Mouse (Mus musculus): ENCODE measurements around the gene Dcps. TPM values are rescaled to one million over a fixed set of nuclear protein-coding genes. Genes with fewer than 3 reads are reported as not detected.
"Not testable (repeated sequence)": the region's sequence is repeated elsewhere in the genome, so short reads cannot be mapped to it uniquely, and the experiment has no call there.

Gene Dcps
- polyA plus RNA-seq, 1 experiment from 2014 or later = 43.4 TPM

DNA sequence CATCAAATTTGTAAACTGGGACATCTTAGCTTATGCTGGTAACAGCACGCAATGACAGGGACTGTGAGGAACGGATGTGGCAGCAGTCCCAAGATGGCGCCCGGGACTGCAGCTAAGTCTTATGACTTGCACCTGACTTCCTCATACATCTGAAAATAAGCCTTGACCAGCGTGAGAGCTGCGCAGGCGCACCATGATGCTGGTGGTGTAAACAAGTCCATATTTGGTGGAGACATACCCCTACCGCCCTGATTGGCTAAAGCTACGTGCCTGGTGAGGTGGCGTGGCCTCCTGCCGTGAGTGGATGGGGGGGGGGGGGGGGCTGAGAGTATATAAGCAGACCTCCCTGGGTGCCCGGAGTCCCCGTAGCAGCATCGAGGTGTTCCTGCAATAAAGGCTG lies 28.6 kb downstream of the Dcps start:
- H3K9ac ChIP-seq (ENCODE audit: low read depth, low read length); H3K4me2 ChIP-seq (ENCODE audit: low read depth, low read length); ATAC-seq (ENCODE audit: low read depth); H3K27me3 ChIP-seq (ENCODE audit: control insufficient read depth, insufficient read depth, low read depth, low read length); H3K36me3 ChIP-seq (ENCODE audit: control insufficient read depth, insufficient read depth); H3K4me3 ChIP-seq (ENCODE audit: low read depth, low read length); H3K9me3 ChIP-seq (replicated peaks; ENCODE audit: control insufficient read depth, low read length); H3K4me1 ChIP-seq (ENCODE audit: control insufficient read depth, low read depth, low read length); H3K27ac ChIP-seq (ENCODE audit: low read length): not testable (repeated sequence)
- 89% methylated on average over 14 of the region's 14 CpGs for WGBS (ENCODE audit: insufficient replicate concordance)

DNA sequence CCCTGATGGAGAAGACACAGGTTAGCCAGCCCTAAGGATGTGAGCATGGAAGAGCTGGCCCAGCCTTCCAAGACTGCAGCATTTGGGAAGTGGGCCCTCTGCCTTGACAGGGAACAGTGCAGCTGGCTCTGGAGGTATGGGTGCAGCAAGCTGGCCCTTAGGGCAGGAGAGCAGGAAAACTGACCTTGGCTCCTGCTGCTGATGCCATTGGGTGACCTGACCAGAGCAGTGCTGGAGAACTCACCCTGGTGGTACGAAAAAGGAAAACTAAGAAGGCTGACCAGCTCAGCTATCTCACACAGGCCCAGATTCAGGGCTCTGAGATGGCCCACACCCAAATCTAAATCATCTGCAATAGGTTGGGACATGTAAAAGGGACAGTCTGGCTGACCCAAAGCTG lies 30.0 kb downstream of the Dcps start:
- Histone ChIP-seq H3K4me2 (ENCODE audit: low read depth, low read length) (no peak overlapping the region), H3K36me3 (ENCODE audit: control insufficient read depth, insufficient read depth) (no peaks in the 10 kb centered on the region), H3K9me3 (replicated peaks; ENCODE audit: control insufficient read depth, low read length) (no peaks in the 10 kb centered on the region), H3K27ac (ENCODE audit: low read length) (no peak overlapping the region), H3K4me3 (ENCODE audit: low read depth, low read length) (no peak overlapping the region), H3K4me1 (ENCODE audit: control insufficient read depth, low read depth, low read length) (peaks cover 3% of the 10 kb centered on the region; the same call in 1 of the 2 replicates), H3K27me3 (ENCODE audit: control insufficient read depth, insufficient read depth, low read depth, low read length) (no peaks in the 10 kb centered on the region), H3K9ac (ENCODE audit: low read depth, low read length) (no peak overlapping the region)
- WGBS (ENCODE audit: insufficient replicate concordance) = 67% methylated on average over 1 of the region's 1 CpGs
- ATAC-seq (ENCODE audit: low read depth) = no peak

DNA sequence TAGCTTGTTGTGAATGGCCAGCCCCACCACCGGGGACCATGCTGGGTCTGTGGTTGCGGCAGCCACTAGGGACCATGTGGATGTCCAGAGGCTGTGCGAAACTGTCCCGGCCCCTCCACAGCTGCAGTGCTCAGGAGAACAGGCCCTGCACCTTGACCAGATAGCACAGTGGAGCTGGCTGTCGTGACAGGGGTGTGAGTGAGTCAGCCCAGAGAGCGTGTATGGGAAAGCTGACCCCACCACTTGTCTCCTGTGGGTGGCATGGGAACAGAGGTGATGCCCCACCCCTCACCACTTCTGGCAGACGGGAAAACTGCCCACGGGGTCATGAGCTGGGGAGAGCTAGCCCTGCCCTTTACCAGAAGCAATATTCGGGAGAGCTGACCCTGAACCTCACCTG lies 30.7 kb downstream of the Dcps start:
- Histone ChIP-seq H3K36me3 (ENCODE audit: control insufficient read depth, insufficient read depth) (no peaks in the 10 kb centered on the region), H3K4me3 (ENCODE audit: low read depth, low read length) (no peak overlapping the region), H3K4me2 (ENCODE audit: low read depth, low read length) (no peak overlapping the region), H3K9me3 (replicated peaks; ENCODE audit: control insufficient read depth, low read length) (no peaks in the 10 kb centered on the region), H3K4me1 (ENCODE audit: control insufficient read depth, low read depth, low read length) (peaks cover 3% of the 10 kb centered on the region; the same call in 1 of the 2 replicates), H3K27ac (ENCODE audit: low read length) (no peak overlapping the region), H3K27me3 (ENCODE audit: control insufficient read depth, insufficient read depth, low read depth, low read length) (no peaks in the 10 kb centered on the region), H3K9ac (ENCODE audit: low read depth, low read length) (no peak overlapping the region)
- WGBS (ENCODE audit: insufficient replicate concordance) = 83% methylated on average over 9 of the region's 9 CpGs
- no peak for ATAC-seq (ENCODE audit: low read depth)

DNA sequence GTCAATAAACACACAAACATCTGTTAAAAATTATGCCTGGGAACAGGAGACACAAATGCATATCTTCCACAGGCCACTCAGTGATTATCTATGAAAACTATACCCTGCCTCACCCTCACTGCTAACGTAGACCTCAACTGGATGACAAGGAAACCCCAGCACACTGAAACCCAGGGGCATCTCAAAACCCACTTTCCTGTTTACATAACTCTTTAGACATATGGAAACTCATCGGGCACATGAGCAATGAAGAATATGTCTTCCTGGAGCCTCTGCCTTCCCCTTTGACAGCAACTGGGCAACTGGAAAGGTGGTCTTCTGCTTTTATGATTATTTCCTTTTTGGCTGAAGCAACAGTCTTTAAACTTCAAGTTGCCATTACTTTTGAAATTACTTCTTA lies 33.6 kb downstream of the Dcps start:
- ATAC-seq (ENCODE audit: low read depth) = no peak
- H3K36me3 ChIP-seq (ENCODE audit: control insufficient read depth, insufficient read depth) = no peaks in the 10 kb centered on the region
- H3K9ac ChIP-seq (ENCODE audit: low read depth, low read length) = no peak overlapping the region
- no peaks in the 10 kb centered on the region for H3K27me3 ChIP-seq (ENCODE audit: control insufficient read depth, insufficient read depth, low read depth, low read length)
- WGBS (ENCODE audit: insufficient replicate concordance) = 26% methylated on average over 2 of the region's 2 CpGs
- H3K4me2 ChIP-seq (ENCODE audit: low read depth, low read length) = no peak overlapping the region
- peaks cover 3% of the 10 kb centered on the region; the same call in 1 of the 2 replicates for H3K4me1 ChIP-seq (ENCODE audit: control insufficient read depth, low read depth, low read length)
- no peak overlapping the region for H3K27ac ChIP-seq (ENCODE audit: low read length)
- H3K4me3 ChIP-seq (ENCODE audit: low read depth, low read length) = no peak overlapping the region
- no peaks in the 10 kb centered on the region for H3K9me3 ChIP-seq (replicated peaks; ENCODE audit: control insufficient read depth, low read length)

DNA sequence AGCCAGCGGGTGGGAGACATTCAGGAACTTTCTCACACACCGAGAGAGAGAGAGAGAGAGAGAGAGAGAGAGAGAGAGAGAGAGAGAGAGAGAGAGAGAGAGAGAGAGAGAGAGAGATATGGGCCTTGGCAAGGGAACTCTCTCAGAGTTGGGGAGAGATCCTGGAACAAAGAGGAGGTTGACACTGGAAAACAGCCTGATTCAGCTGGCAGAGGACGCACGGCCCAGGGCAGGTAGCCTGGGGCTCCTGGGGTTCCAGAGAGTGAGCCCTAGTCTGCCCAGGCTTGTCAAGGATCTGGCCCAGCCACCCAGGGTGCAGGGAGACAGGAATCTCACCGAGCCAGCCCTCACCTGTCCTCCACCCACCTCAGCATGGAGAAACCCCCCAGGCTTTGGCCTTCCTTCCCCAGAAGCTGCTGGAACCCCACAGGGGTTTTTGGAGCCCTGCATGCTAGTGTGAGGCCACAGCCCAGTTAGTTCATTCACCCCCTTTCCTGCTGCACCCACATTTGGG lies 36.6 kb downstream of the Dcps start:
- no peaks in the 10 kb centered on the region for H3K36me3 ChIP-seq (ENCODE audit: control insufficient read depth, insufficient read depth)
- no peak for ATAC-seq (ENCODE audit: low read depth)
- H3K9ac ChIP-seq (ENCODE audit: low read depth, low read length) = no peak overlapping the region
- WGBS (ENCODE audit: insufficient replicate concordance) = 65% methylated on average over 5 of the region's 5 CpGs
- H3K9me3 ChIP-seq (replicated peaks; ENCODE audit: control insufficient read depth, low read length) = no peaks in the 10 kb centered on the region
- H3K27ac ChIP-seq (ENCODE audit: low read length) = no peak overlapping the region
- H3K4me1 ChIP-seq (ENCODE audit: control insufficient read depth, low read depth, low read length) = peaks cover 6% of the 10 kb centered on the region; the same call in 1 of the 2 replicates
- no peak overlapping the region for H3K4me2 ChIP-seq (ENCODE audit: low read depth, low read length)
- H3K27me3 ChIP-seq (ENCODE audit: control insufficient read depth, insufficient read depth, low read depth, low read length) = no peaks in the 10 kb centered on the region
- H3K4me3 ChIP-seq (ENCODE audit: low read depth, low read length) = no peak overlapping the region

DNA sequence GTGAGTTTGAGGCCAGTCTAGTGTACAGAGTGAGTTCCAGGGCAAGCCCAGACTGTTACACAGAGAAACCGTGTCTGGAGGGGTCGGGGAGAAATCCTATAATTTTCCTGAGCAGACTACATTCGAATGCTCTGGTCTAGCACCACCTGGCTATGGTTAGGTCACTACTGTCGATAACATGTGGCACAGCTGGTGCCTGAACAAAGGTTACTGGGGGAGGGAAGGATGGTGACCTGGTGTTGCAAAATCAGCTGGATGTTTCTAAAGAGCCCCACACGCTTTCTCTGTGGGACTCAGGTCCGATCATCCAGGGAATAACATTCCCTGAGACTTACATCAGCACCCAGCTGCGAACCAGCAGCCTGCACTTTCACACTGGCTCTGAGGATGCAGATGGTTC lies 37.8 kb downstream of the Dcps start:
- H3K9ac ChIP-seq (ENCODE audit: low read depth, low read length) = no peak overlapping the region
- H3K27me3 ChIP-seq (ENCODE audit: control insufficient read depth, insufficient read depth, low read depth, low read length) = no peaks in the 10 kb centered on the region
- H3K9me3 ChIP-seq (replicated peaks; ENCODE audit: control insufficient read depth, low read length) = no peaks in the 10 kb centered on the region
- H3K4me3 ChIP-seq (ENCODE audit: low read depth, low read length) = no peak overlapping the region
- peaks cover 6% of the 10 kb centered on the region; the same call in 1 of the 2 replicates for H3K4me1 ChIP-seq (ENCODE audit: control insufficient read depth, low read depth, low read length)
- no peak overlapping the region for H3K4me2 ChIP-seq (ENCODE audit: low read depth, low read length)
- WGBS (ENCODE audit: insufficient replicate concordance) = 64% methylated on average over 7 of the region's 7 CpGs
- peak overlapping the region; percentile 46; the same call in 1 of the 2 replicates for H3K27ac ChIP-seq (ENCODE audit: low read length)
- peak; percentile 91 for ATAC-seq (ENCODE audit: low read depth)
- H3K36me3 ChIP-seq (ENCODE audit: control insufficient read depth, insufficient read depth) = no peaks in the 10 kb centered on the region

DNA sequence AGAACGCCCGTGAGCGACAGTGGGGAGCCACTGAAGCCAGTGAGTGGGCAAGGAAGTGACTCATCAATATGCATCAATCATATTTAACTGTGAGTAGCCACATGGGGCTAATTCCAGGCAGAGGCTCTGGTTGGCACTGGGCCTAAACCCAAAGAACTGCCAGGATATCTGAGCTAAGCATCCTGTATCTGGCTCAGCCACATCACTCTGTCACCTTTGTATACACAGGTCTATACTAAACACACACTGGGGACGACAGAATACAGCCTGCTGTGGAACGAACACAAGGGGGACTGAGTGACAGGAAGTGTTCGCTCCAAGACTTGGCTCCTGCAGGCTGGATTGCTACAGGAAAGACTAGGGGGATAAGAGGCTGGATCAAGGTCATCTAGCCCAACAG lies 40.3 kb downstream of the Dcps start:
- no peak overlapping the region for H3K4me2 ChIP-seq (ENCODE audit: low read depth, low read length)
- H3K4me3 ChIP-seq (ENCODE audit: low read depth, low read length) = no peak overlapping the region
- 65% methylated on average over 6 of the region's 6 CpGs for WGBS (ENCODE audit: insufficient replicate concordance)
- no peaks in the 10 kb centered on the region for H3K27me3 ChIP-seq (ENCODE audit: control insufficient read depth, insufficient read depth, low read depth, low read length)
- no peak overlapping the region for H3K27ac ChIP-seq (ENCODE audit: low read length)
- no peak overlapping the region for H3K9ac ChIP-seq (ENCODE audit: low read depth, low read length)
- no peak for ATAC-seq (ENCODE audit: low read depth)
- no peaks in the 10 kb centered on the region for H3K9me3 ChIP-seq (replicated peaks; ENCODE audit: control insufficient read depth, low read length)
- 0 out of 2 replicates have a peak, but pooled peaks cover 4% of the 10 kb centered on the region for H3K36me3 ChIP-seq (ENCODE audit: control insufficient read depth, insufficient read depth)
- peaks cover 3% of the 10 kb centered on the region; the same call in 1 of the 2 replicates for H3K4me1 ChIP-seq (ENCODE audit: control insufficient read depth, low read depth, low read length)

DNA sequence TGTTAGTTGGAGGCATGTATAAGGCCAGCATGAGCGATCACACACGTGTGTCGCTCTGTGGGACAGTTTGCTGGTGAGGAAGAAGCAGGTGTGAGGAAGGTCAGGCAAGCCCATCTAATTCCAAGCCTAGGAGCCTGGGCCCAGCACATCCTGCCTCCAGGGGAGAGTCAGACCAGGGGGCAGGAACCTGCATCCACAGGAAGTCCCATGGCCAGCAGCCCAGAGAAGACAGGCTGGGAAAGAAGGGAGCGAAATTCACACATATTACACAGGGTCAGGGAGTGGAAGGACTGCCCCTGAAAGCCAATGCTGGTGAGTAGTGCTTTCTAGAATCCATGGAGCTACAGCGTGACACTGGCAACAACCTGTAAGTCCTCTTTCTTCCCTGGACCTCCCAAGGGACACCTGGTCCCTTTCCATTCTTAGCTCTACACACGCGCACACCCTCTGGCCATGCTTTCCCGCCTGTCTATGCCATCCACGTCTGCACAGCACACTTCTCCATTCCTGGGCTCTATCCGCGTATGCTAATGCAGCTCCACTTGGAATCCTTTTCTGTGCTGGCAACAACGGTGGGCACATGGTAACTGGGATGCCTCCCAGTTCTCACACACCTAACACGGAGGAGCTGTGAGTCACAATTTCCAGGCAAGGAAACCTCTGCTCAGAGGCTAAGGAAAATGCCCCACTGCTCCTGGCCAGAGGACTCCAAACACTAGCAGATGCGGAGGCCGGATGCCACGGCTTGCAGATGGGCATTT lies 44.0 kb downstream of the Dcps start:
- WGBS (ENCODE audit: insufficient replicate concordance) = 88% methylated on average over 16 of the region's 16 CpGs
- H3K4me1 ChIP-seq (ENCODE audit: control insufficient read depth, low read depth, low read length) = peaks cover 5% of the 10 kb centered on the region
- no peak overlapping the region for H3K9ac ChIP-seq (ENCODE audit: low read depth, low read length)
- no peaks in the 10 kb centered on the region for H3K9me3 ChIP-seq (replicated peaks; ENCODE audit: control insufficient read depth, low read length)
- no peak overlapping the region for H3K4me3 ChIP-seq (ENCODE audit: low read depth, low read length)
- no peak overlapping the region; the same call in 1 of the 2 replicates for H3K27ac ChIP-seq (ENCODE audit: low read length)
- H3K4me2 ChIP-seq (ENCODE audit: low read depth, low read length) = no peak overlapping the region
- no peaks in the 10 kb centered on the region for H3K27me3 ChIP-seq (ENCODE audit: control insufficient read depth, insufficient read depth, low read depth, low read length)
- H3K36me3 ChIP-seq (ENCODE audit: control insufficient read depth, insufficient read depth) = 0 out of 2 replicates have a peak, but pooled peaks cover 4% of the 10 kb centered on the region
- ATAC-seq (ENCODE audit: low read depth) = no peak

DNA sequence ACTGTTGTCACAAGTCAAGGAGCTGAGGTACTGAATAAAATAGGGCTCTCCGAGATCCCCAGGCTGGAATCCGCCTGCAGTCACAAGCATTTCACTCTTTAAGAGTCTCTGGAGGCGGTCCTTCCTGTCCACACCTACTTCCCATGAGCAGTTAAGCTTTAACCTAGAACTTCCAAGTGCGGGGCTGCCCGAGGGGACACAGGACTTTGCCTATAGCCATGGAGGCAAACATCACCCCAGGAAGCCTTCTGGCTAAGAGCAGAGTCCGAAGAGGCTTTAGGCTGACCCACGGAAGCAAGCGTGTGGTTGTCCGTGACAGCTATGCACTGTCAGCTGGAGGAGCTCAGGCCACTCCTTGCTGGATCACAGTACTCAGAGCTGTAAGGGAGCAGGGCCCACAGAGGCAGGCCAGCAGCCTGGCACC lies 46.9 kb downstream of the Dcps start:
- no peak overlapping the region for H3K4me2 ChIP-seq (ENCODE audit: low read depth, low read length)
- ATAC-seq (ENCODE audit: low read depth) = peak; percentile 68
- H3K9me3 ChIP-seq (replicated peaks; ENCODE audit: control insufficient read depth, low read length) = no peaks in the 10 kb centered on the region
- H3K27me3 ChIP-seq (ENCODE audit: control insufficient read depth, insufficient read depth, low read depth, low read length) = no peaks in the 10 kb centered on the region
- H3K36me3 ChIP-seq (ENCODE audit: control insufficient read depth, insufficient read depth) = peaks cover 11% of the 10 kb centered on the region; the same call in 1 of the 2 replicates
- peak overlapping the region; percentile 22 for H3K27ac ChIP-seq (ENCODE audit: low read length)
- 71% methylated on average over 9 of the region's 9 CpGs for WGBS (ENCODE audit: insufficient replicate concordance)
- H3K9ac ChIP-seq (ENCODE audit: low read depth, low read length) = no peak overlapping the region
- H3K4me3 ChIP-seq (ENCODE audit: low read depth, low read length) = no peak overlapping the region
- H3K4me1 ChIP-seq (ENCODE audit: control insufficient read depth, low read depth, low read length) = peaks cover 22% of the 10 kb centered on the region

Measured in liver, embryonic 16.5 days (tissue).